Mouse (Mus musculus) lung, embryonic 14.5 days (tissue): ENCODE data around the gene Rps6ka2. TPM values are rescaled to one million over a fixed set of nuclear protein-coding genes. Genes with fewer than 3 reads are reported as not detected.

Experiments
- ATAC-seq: fragments of 200-750 bp; cut with Nextera tagmentation; 2 replicates; pipeline ENCODE4 v1.8.0; 2017; ENCODE audit warnings: mild to moderate bottlenecking, moderate TSS enrichment, moderate library complexity; ENCODE audit not compliant: insufficient read depth
- DNase-seq: peaks from one replicate; pipeline ENCODE4 v3.0.0-alpha.2; 2015
- H3K27ac ChIP-seq: fragments of 300-500 bp; sonication (generic); 2 replicates; pipeline ENCODE4 v1.5.1; 2014; ENCODE audit warnings: low read depth, mild to moderate bottlenecking, moderate library complexity
- H3K27me3 ChIP-seq: fragments of 300-500 bp; sonication (generic); 2 replicates; pipeline ENCODE4 v1.6.1; 2014; ENCODE audit warnings: low read length, control low read depth; ENCODE audit not compliant: insufficient read depth
- H3K36me3 ChIP-seq: fragments of 300-500 bp; sonication (generic); 2 replicates; pipeline ENCODE4 v1.6.1; 2014; ENCODE audit warnings: control low read depth; ENCODE audit not compliant: insufficient read depth
- H3K4me1 ChIP-seq: fragments of 300-500 bp; sonication (generic); 2 replicates; pipeline ENCODE4 v1.6.1; 2014; ENCODE audit warnings: antibody characterized with exemption, control low read depth; ENCODE audit not compliant: insufficient read depth
- H3K4me2 ChIP-seq: fragments of 300-500 bp; sonication (generic); 2 replicates; pipeline ENCODE4 v1.6.1; 2014; ENCODE audit warnings: mild to moderate bottlenecking
- H3K4me3 ChIP-seq: fragments of 300-500 bp; sonication (generic); 2 replicates; pipeline ENCODE4 v1.5.1; 2014; ENCODE audit warnings: low read depth, low read length
- H3K9ac ChIP-seq: fragments of 300-500 bp; sonication (generic); 2 replicates; pipeline ENCODE4 v1.6.1; 2014
- H3K9me3 ChIP-seq: fragments of 300-500 bp; sonication (generic); 2 replicates; pipeline ENCODE4 v1.6.1; 2016; ENCODE audit warnings: low read depth, low read length, control low read depth
- CTCF ChIP-seq: IDR thresholded peaks from 2 replicates; pipeline ENCODE4 v1.5.1; 2016; ENCODE audit warnings: antibody characterized with exemption, low read depth
- WGBS: fragments of 180-500 bp; shearing (Covaris S2); extraction: QIAGEN DNeasy Blood & Tissue Kit; methylation state at CpG from one replicate; pipeline ENCODE4 v1.1.7; 2014; 5-methylcytosine and 5-hydroxymethylcytosine counted together
- polyA plus RNA-seq: library from polyadenylated mRNA; unstranded; fragments of >200 nt; fragmentation: Nextera tagmentation; extraction: Ambion mirVana; gene quantifications from 2 replicates; pipeline ENCODE4 v1.2.1, GENCODE M21; 2014

The Rps6ka2 gene
- polyA plus RNA-seq, 1 experiment from 2014 or later: 16.9 TPM

- TF ChIP-seq CTCF: no peak
- no peak overlapping the region for H3K4me3 ChIP-seq
- no peak overlapping the region for H3K4me2 ChIP-seq
- no peaks in the 10 kb centered on the region for H3K27me3 ChIP-seq
- H3K9ac ChIP-seq: no peak overlapping the region
- WGBS: 68% methylated on average over 4 of the region's 4 CpGs
- no peaks in the 10 kb centered on the region for H3K36me3 ChIP-seq
- ATAC-seq: no peak
- H3K4me1 ChIP-seq: no peaks in the 10 kb centered on the region
- H3K9me3 ChIP-seq: no peaks in the 10 kb centered on the region
- H3K27ac ChIP-seq: no peak overlapping the region
- DNase-seq: no peak
These were observed 51.4 kb downstream of the Rps6ka2 start for GRCm38 (mm10) chr17:7221310-7221709.

- no peaks in the 10 kb centered on the region for H3K4me1 ChIP-seq
- no peak overlapping the region for H3K4me3 ChIP-seq
- no peak overlapping the region for H3K9ac ChIP-seq
- ATAC-seq (no peak), DNase-seq (no peak)
- H3K9me3 ChIP-seq: no peaks in the 10 kb centered on the region
- H3K36me3 ChIP-seq: no peaks in the 10 kb centered on the region
- H3K4me2 ChIP-seq: no peak overlapping the region
- WGBS: 78% methylated on average over 3 of the region's 3 CpGs
- no peak for TF ChIP-seq CTCF
- no peaks in the 10 kb centered on the region for H3K27me3 ChIP-seq
- H3K27ac ChIP-seq: no peak overlapping the region
These were observed 52.3 kb downstream of the Rps6ka2 start for GRCm38 (mm10) chr17:7222198-7222597.

- Histone ChIP-seq H3K9ac (no peak overlapping the region), H3K4me1 (no peaks in the 10 kb centered on the region; the same call in 1 of the 2 replicates), H3K4me2 (no peak overlapping the region), H3K27me3 (no peaks in the 10 kb centered on the region), H3K4me3 (no peak overlapping the region), H3K36me3 (no peaks in the 10 kb centered on the region), H3K9me3 (no peaks in the 10 kb centered on the region), H3K27ac (no peak overlapping the region)
- TF ChIP-seq CTCF: no peak
- 88% methylated on average over 9 of the region's 9 CpGs for WGBS
- DNase-seq: peak; percentile 35
- ATAC-seq: no peak
These were observed 58.6 kb downstream of the Rps6ka2 start for GRCm38 (mm10) chr17:7228545-7228944.

- Histone ChIP-seq H3K9me3 (no peaks in the 10 kb centered on the region), H3K27ac (no peak overlapping the region), H3K4me2 (no peak overlapping the region), H3K36me3 (no peaks in the 10 kb centered on the region; the same call in 1 of the 2 replicates), H3K27me3 (no peaks in the 10 kb centered on the region), H3K4me1 (no peaks in the 10 kb centered on the region; the same call in 1 of the 2 replicates), H3K9ac (no peak overlapping the region), H3K4me3 (no peak overlapping the region)
- ATAC-seq (no peak), DNase-seq (no peak)
- WGBS: 73% methylated on average over 4 of the region's 4 CpGs
- no peak for TF ChIP-seq CTCF
These were observed 61.4 kb downstream of the Rps6ka2 start for GRCm38 (mm10) chr17:7231312-7231711.

- WGBS: 83% methylated on average over 8 of the region's 8 CpGs
- DNase-seq (no peak), ATAC-seq (no peak)
- no peak overlapping the region for H3K4me3 ChIP-seq
- no peaks in the 10 kb centered on the region for H3K27me3 ChIP-seq
- H3K27ac ChIP-seq: no peak overlapping the region
- H3K4me1 ChIP-seq: no peaks in the 10 kb centered on the region; the same call in 1 of the 2 replicates
- no peak for TF ChIP-seq CTCF
- no peaks in the 10 kb centered on the region; the same call in 1 of the 2 replicates for H3K36me3 ChIP-seq
- H3K9me3 ChIP-seq: no peaks in the 10 kb centered on the region
- no peak overlapping the region for H3K4me2 ChIP-seq
- H3K9ac ChIP-seq: no peak overlapping the region
These were observed 61.9 kb downstream of the Rps6ka2 start for GRCm38 (mm10) chr17:7231790-7232189.

- WGBS: 61% methylated on average over 7 of the region's 7 CpGs
- no peaks in the 10 kb centered on the region for H3K27me3 ChIP-seq
- H3K4me1 ChIP-seq: no peaks in the 10 kb centered on the region; the same call in 1 of the 2 replicates
- H3K36me3 ChIP-seq: no peaks in the 10 kb centered on the region; the same call in 1 of the 2 replicates
- H3K4me3 ChIP-seq: no peak overlapping the region
- ATAC-seq (no peak), DNase-seq (no peak)
- no peak overlapping the region for H3K4me2 ChIP-seq
- no peak overlapping the region for H3K27ac ChIP-seq
- no peak for TF ChIP-seq CTCF
- H3K9me3 ChIP-seq: no peaks in the 10 kb centered on the region
- no peak overlapping the region for H3K9ac ChIP-seq
These were observed 62.5 kb downstream of the Rps6ka2 start for GRCm38 (mm10) chr17:7232400-7232799.

- ATAC-seq (no peak), DNase-seq (no peak)
- no peaks in the 10 kb centered on the region; the same call in 1 of the 2 replicates for H3K4me1 ChIP-seq
- TF ChIP-seq CTCF: no peak
- no peaks in the 10 kb centered on the region; the same call in 1 of the 2 replicates for H3K36me3 ChIP-seq
- no peaks in the 10 kb centered on the region for H3K9me3 ChIP-seq
- no peaks in the 10 kb centered on the region for H3K27me3 ChIP-seq
- no peak overlapping the region for H3K27ac ChIP-seq
- no peak overlapping the region for H3K9ac ChIP-seq
- H3K4me2 ChIP-seq: no peak overlapping the region
- H3K4me3 ChIP-seq: no peak overlapping the region
These were observed 63.3 kb downstream of the Rps6ka2 start for GRCm38 (mm10) chr17:7233197-7233596.

- WGBS: 84% methylated on average over 9 of the region's 9 CpGs
- no peaks in the 10 kb centered on the region for H3K27me3 ChIP-seq
- no peak overlapping the region for H3K4me3 ChIP-seq
- H3K9me3 ChIP-seq: no peaks in the 10 kb centered on the region
- DNase-seq (no peak), ATAC-seq (no peak)
- no peaks in the 10 kb centered on the region for H3K4me1 ChIP-seq
- TF ChIP-seq CTCF: no peak
- no peak overlapping the region for H3K27ac ChIP-seq
- no peaks in the 10 kb centered on the region; the same call in 1 of the 2 replicates for H3K36me3 ChIP-seq
- no peak overlapping the region for H3K4me2 ChIP-seq
- H3K9ac ChIP-seq: no peak overlapping the region
These were observed 67.8 kb downstream of the Rps6ka2 start for GRCm38 (mm10) chr17:7237706-7238105.
